8 mouse cellular contexts compared by ENCODE assay signal in genomic region chr1:39192460-39192996, GRCm38 (mm10). TPM values are rescaled to one million over a fixed set of nuclear protein-coding genes. Genes with fewer than 3 reads are reported as not detected.
DNase-seq lines count a peak whose midpoint lies in the region; ATAC-seq and TF ChIP-seq lines count a peak whose summit lies in the region.

No protein-coding gene starts in this region.

- peak; percentile 46 for TF ChIP-seq CTCF in gastrocnemius, adult 2 months (IDR thresholded peaks at IDR 0.05)

- H3K4me1 ChIP-seq in hindbrain, embryonic 13.5 days (replicated peaks), result peaks cover 31% of the 10 kb centered on the region

- H3K27ac ChIP-seq in gastrocnemius, adult 2 months, result peak overlapping the region; percentile 84
- no peak overlapping the region for H3K27ac ChIP-seq in hindbrain, embryonic 13.5 days
- H3K27ac ChIP-seq in macrophage, result no peak overlapping the region

- no peaks in the 10 kb centered on the region for H3K9me3 ChIP-seq in hindbrain, embryonic 13.5 days

- H3K9ac ChIP-seq in hindbrain, embryonic 13.5 days, result peak overlapping the region; percentile 79

- intact Hi-C loops in gastrocnemius, adult 2 months (cut with DNase I), result loop anchor here (5.0 kb wide), 2 partner anchors 90 to 180 kb away; no protein-coding TSS in a partner anchor
- intact Hi-C loops in left cerebral cortex, postnatal 10 days (cut with DNase I), result loop anchor here (5.0 kb wide), 3 partner anchors 90 to 180 kb away; no protein-coding TSS in a partner anchor

- no peaks in the 10 kb centered on the region for H3K36me3 ChIP-seq in hindbrain, embryonic 13.5 days
- H3K36me3 ChIP-seq in macrophage (ENCODE audit: inconsistent target), result no peaks in the 10 kb centered on the region

- peak; percentile 59 for DNase-seq in ZHBTc4 (ENCODE audit: low read depth, low spot score)
- DNase-seq in cerebellum, adult 9-11 months, result peak; percentile 60
- DNase-seq in gastrocnemius, adult 2 months, result peak; percentile 82
- peak; percentile 46 to 81 for DNase-seq in left cerebral cortex, postnatal 10 days (ENCODE audit: extremely low spot score in 1 of 2, low spot score in 2 of 2)
- DNase-seq in right cerebral cortex, postnatal 4 days, result peak; percentile 47

- peaks cover 65% of the 10 kb centered on the region for H3K27me3 ChIP-seq in hindbrain, embryonic 13.5 days

- H3K4me2 ChIP-seq in hindbrain, embryonic 13.5 days, result peak overlapping the region; percentile 98

- H3K79me2 ChIP-seq in macrophage (ENCODE audit: inconsistent target), result no peaks in the 10 kb centered on the region

- ATAC-seq in hindbrain, embryonic 13.5 days (ENCODE audit: low FRiP score), result no peak
- no peak for ATAC-seq in erythroid progenitor cell, adult 5-6 weeks (replicated peaks; ENCODE audit: low FRiP score, poor library complexity, severe bottlenecking)

- WGBS in hindbrain, embryonic 13.5 days, result 1% methylated on average over 28 of the region's 28 CpGs
- 6% methylated on average over 27 of the region's 28 CpGs for WGBS in macrophage (ENCODE audit: missing documents)

- H3K4me3 ChIP-seq in gastrocnemius, adult 2 months, result peak overlapping the region; percentile 80
- H3K4me3 ChIP-seq in hindbrain, embryonic 13.5 days, result peak overlapping the region; percentile 77
- H3K4me3 ChIP-seq in macrophage (ENCODE audit: inconsistent target), result peak overlapping the region; percentile 18; the same call in 1 of the 2 replicates

RNA-seq across cellular contexts. Expression of gene Npas2, which starts 1.0 kb away (rescaled TPM):
- total RNA-seq in gastrocnemius, adult 2 months (2021), result 1 to 10 TPM in 1 of 2 experiments, under 1 TPM in 1; 0.51 to 4.4 TPM
- polyA plus RNA-seq in hindbrain, embryonic 13.5 days (2015; fragmentation: Nextera tagmentation; extraction: Ambion mirVana), result 0.40 and 0.70 TPM in 2 replicates
- total RNA-seq in left cerebral cortex, postnatal 10 days (2021), result 10 to 100 TPM; 39.9 to 41.8 TPM
- total RNA-seq in macrophage (2018; cell fraction: chromatin; rRNA removed), result 10 to 100 TPM in 3 of 26 experiments, 1 to 10 TPM in 14, under 1 TPM in 9; 0.15 to 11.6 (median 1.8) TPM
- total RNA-seq in macrophage (2018; cell fraction: cytosol; rRNA removed), result 1 to 10 TPM in 13 of 26 experiments, under 1 TPM in 13; 0.12 to 4.8 (median 1.3) TPM
- total RNA-seq in macrophage (2018; cell fraction: nucleus; rRNA removed), result 10 to 100 TPM in 1 of 26 experiments, 1 to 10 TPM in 13, under 1 TPM in 10, not detected in 2; 0.11 to 10.4 (median 2.3) TPM
- 0.70 to 2.0 TPM (median 0.84 TPM) in 3 replicates for polyA plus RNA-seq in macrophage (2018)
- total RNA-seq in erythroid progenitor cell, adult 5-6 weeks (2015; ENCODE audit: low replicate concordance), result not detected in 2 replicates
- not detected in 2 replicates for total RNA-seq in erythroid progenitor cell, adult 5-6 weeks (2017; ENCODE audit: low replicate concordance)

Comparison
In these comparisons a context has a peak if more than half of its experiments do, and no peak if none do; other contexts are left out.
1. H3K4me3 ChIP-seq: peak in every context shown above with its lines; median percentile 80 in gastrocnemius, adult 2 months; 77 in hindbrain, embryonic 13.5 days; 18 in macrophage.
2. RNA of gene Npas2, which starts 1.0 kb away (total RNA-seq): 39.9 to 41.8 TPM in left cerebral cortex, postnatal 10 days; 0.51 to 4.4 TPM in gastrocnemius, adult 2 months and not detected in erythroid progenitor cell, adult 5-6 weeks; every median in the first group is over 4 times any median in the second.
3. Peak in every context shown above with its lines, with median percentiles within 50 percentile points of each other: DNase-seq.